Mouse (Mus musculus) embryonic facial prominence, embryonic 11.5 days (tissue): ENCODE results near the gene Notch4. TPM values are rescaled to one million over a fixed set of nuclear protein-coding genes. Genes with fewer than 3 reads are reported as not detected.

ENCODE experiments used
- ATAC-seq: fragments of 200-750 bp; cut with Nextera tagmentation; replicated peaks from 2 replicates; pipeline ENCODE4 v1.8.0; 2017; ENCODE audit warnings: low read depth; ENCODE audit not compliant: insufficient number of reproducible peaks, low FRiP score, low TSS enrichment
- DNase-seq: peaks from one replicate; pipeline ENCODE4 v3.0.0-alpha.2; 2015; ENCODE audit warnings: low spot score
- H3K27ac ChIP-seq: fragments of 300-500 bp; sonication (generic); replicated peaks from 2 replicates; pipeline ENCODE4 v1.5.1; 2014; ENCODE audit warnings: mild to moderate bottlenecking, low read depth, low read length, control low read depth
- H3K27me3 ChIP-seq: fragments of 300-500 bp; sonication (generic); 2 replicates; pipeline ENCODE4 v1.6.1; 2014; ENCODE audit warnings: mild to moderate bottlenecking, low read length, moderate library complexity, mixed read lengths; ENCODE audit not compliant: control insufficient read depth, insufficient read depth
- H3K36me3 ChIP-seq: fragments of 300-500 bp; sonication (generic); replicated peaks from 2 replicates; pipeline ENCODE4 v1.6.1; 2014; ENCODE audit warnings: low read depth, mild to moderate bottlenecking, low read length, moderate library complexity, mixed read lengths; ENCODE audit not compliant: control insufficient read depth, insufficient read depth
- H3K4me1 ChIP-seq: fragments of 300-500 bp; sonication (generic); 2 replicates; pipeline ENCODE4 v1.6.1; 2014; ENCODE audit warnings: low read length, mixed read lengths; ENCODE audit not compliant: control insufficient read depth, insufficient read depth
- H3K4me2 ChIP-seq: fragments of 300-500 bp; sonication (generic); 2 replicates; pipeline ENCODE4 v1.6.1; 2014; ENCODE audit warnings: low read depth, mild to moderate bottlenecking, control low read depth, low read length, moderate library complexity
- H3K4me3 ChIP-seq: fragments of 300-500 bp; sonication (generic); 2 replicates; pipeline ENCODE4 v1.5.1; 2014; ENCODE audit warnings: low read depth, low read length, control low read depth
- H3K9ac ChIP-seq: fragments of 300-500 bp; sonication (generic); replicated peaks from 2 replicates; pipeline ENCODE4 v1.6.1; 2014; ENCODE audit warnings: mild to moderate bottlenecking, control low read depth, low read length
- H3K9me3 ChIP-seq: fragments of 300-500 bp; sonication (generic); replicated peaks from 2 replicates; pipeline ENCODE4 v1.6.1; 2016; ENCODE audit warnings: mild to moderate bottlenecking, low read length, inconsistent platforms, mixed read lengths; ENCODE audit not compliant: control insufficient read depth
- WGBS: fragments of 180-500 bp; shearing (Covaris S2); extraction: QIAGEN DNeasy Blood & Tissue Kit; methylation state at CpG from one replicate; pipeline ENCODE4 v1.1.7; 2014; 5-methylcytosine and 5-hydroxymethylcytosine counted together
- polyA plus RNA-seq: library from polyadenylated mRNA; unstranded; fragments of >200 nt; fragmentation: Nextera tagmentation; extraction: Ambion mirVana; gene quantifications from 2 replicates; pipeline ENCODE4 v1.2.1, GENCODE M21; 2014

Notch4 gene
- polyA plus RNA-seq, 1 experiment from 2014 or later: 4.8 TPM

DNA sequence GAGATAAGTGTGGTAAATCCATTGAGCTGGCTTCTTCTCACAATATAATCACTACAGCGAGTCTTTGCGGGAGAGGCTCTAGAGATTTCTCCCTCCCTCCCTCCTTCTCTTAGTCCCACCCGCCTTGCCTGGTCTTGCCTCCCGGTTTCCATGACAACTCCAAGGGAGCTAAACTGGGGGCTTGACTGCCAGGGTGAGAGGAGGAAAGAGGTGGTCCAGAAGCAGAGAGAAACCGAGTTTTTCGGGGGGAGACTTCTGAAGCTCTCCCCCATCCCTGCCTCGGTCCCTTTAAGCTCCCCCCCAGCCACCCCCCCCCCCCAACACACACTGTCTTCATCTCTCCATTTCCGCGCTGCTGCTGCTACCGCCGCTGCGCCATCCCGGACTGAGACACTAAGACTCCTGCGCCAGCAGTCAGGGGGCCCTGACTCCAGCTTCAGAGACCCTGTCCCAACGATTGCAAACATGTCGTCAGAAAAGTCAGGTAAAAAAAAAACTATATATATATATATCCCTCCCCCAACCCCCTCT is 65.2 kb downstream of the Notch4 start, which contains the start of gene Prrt1:
Gene Prrt1, plus strand, starts transcription at position 313 of the 531 bp plus-strand sequence.
- H3K9me3 ChIP-seq: no peaks in the 10 kb centered on the region
- H3K4me3 ChIP-seq: peak within 1 kb of the TSS; percentile 53
- no peak for ATAC-seq
- DNase-seq: peak; percentile 71
- peaks cover 31% of the 10 kb centered on the region for H3K27me3 ChIP-seq
- H3K36me3 ChIP-seq: no peaks in the 10 kb centered on the region
- WGBS: under 1% methylated on average over 16 of the region's 16 CpGs
- H3K4me2 ChIP-seq: peak within 1 kb of the TSS; percentile 92
- no peak within 1 kb of the TSS for H3K27ac ChIP-seq
- peak within 1 kb of the TSS; percentile 74 for H3K9ac ChIP-seq
- H3K4me1 ChIP-seq: peaks cover 18% of the 10 kb centered on the region

DNA sequence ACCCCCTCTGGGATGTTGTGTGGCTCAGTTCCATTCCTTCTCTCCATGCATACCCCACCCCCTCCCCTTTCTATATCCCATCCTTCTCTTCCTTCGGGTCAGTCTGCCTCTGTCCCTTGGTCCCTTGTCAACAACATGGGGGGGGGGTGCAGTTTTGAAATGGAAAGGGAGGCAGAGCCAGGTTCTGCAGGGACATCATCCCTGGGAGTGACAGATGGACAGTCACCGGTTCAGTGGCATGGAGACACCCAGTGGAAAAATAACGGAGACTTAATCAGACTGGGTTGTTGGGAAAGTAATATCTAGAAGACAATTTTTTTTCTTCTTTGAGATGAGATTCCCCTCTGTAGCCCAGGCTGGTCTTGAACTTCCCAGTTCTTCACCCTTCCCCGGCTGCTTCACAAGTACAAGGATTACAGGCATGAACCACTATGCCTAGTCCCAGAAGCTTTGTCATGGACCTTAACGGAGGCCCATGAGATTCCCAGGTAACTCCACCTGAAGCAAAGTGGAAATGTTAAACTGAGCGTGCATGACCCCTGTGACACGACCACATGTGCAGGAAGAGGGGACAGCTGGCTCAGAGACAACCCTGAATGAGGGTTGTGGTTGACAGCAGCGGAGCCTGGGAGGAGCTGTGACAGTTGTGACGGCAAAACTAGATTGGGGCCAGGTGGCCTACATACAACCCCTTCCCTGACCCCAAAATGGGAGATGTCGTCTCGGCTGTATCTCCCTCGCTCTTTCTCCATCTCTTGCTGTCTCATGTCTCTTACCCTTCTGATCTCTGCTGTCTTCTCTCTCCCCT is 65.9 kb downstream of the Notch4 start:
- H3K27ac ChIP-seq: no peak overlapping the region
- no peak overlapping the region for H3K9ac ChIP-seq
- H3K4me1 ChIP-seq: peaks cover 18% of the 10 kb centered on the region
- H3K9me3 ChIP-seq: no peaks in the 10 kb centered on the region
- H3K36me3 ChIP-seq: no peaks in the 10 kb centered on the region
- WGBS: 11% methylated on average over 12 of the region's 12 CpGs
- ATAC-seq (no peak), DNase-seq (no peak)
- H3K4me3 ChIP-seq: peak overlapping the region; percentile 22; the same call in 1 of the 2 replicates
- H3K4me2 ChIP-seq: peak overlapping the region; percentile 32; the same call in 1 of the 2 replicates
- H3K27me3 ChIP-seq: peaks cover 31% of the 10 kb centered on the region

DNA sequence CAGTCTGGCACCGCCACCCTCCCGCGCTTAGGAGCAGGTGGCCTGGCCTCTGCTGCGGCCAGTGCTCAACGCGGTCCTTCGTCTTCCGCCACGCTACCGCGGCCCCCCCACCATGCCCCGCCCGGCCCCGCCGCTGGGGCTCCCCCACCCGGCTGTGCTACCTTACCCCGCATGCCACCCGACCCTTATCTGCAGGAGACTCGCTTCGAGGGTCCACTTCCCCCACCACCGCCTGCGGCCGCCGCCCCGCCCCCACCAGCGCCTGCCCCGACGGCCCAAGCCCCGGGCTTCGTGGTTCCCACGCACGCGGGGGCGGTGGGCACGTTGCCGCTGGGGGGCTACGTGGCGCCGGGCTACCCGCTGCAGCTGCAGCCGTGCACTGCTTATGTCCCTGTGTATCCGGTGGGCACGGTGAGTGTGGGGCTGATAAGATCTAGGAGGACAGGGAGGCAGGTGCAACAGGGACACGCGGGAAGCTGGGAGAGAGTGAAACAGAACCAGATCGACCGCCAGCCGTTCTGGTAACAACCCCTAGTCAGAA is 66.8 kb downstream of the Notch4 start:
- H3K27ac ChIP-seq: no peak overlapping the region
- H3K9ac ChIP-seq: peak overlapping the region; percentile 28
- H3K4me1 ChIP-seq: peaks cover 18% of the 10 kb centered on the region
- peak overlapping the region; percentile 32 for H3K4me2 ChIP-seq
- H3K4me3 ChIP-seq: peak overlapping the region; percentile 22
- DNase-seq: no peak
- H3K9me3 ChIP-seq: no peaks in the 10 kb centered on the region
- WGBS: 4% methylated on average over 42 of the region's 48 CpGs
- no peaks in the 10 kb centered on the region for H3K36me3 ChIP-seq
- no peak for ATAC-seq
- H3K27me3 ChIP-seq: peaks cover 31% of the 10 kb centered on the region

DNA sequence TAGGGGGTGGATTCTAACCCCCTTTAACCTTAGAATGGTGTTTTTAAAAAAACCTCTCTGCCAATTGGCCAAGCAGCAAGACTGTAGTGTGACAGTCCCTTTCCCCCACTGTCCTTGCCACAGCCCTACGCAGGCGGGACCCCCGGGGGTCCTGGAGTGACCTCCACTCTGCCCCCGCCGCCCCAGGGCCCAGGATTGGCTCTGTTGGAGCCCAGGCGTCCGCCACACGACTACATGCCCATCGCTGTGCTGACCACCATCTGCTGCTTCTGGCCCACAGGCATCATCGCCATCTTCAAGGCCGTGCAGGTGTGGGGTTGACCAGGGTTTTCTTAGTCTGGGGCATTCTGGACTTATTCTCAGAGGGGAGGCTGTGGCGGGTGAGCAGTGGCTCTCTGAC is 67.6 kb downstream of the Notch4 start:
- Histone ChIP-seq H3K9me3 (no peaks in the 10 kb centered on the region), H3K27ac (no peak overlapping the region), H3K4me3 (peak overlapping the region; percentile 32), H3K27me3 (peaks cover 31% of the 10 kb centered on the region), H3K36me3 (no peaks in the 10 kb centered on the region), H3K4me1 (peaks cover 14% of the 10 kb centered on the region), H3K9ac (no peak overlapping the region; the same call in 1 of the 2 replicates), H3K4me2 (peak overlapping the region; percentile 74)
- 1% methylated on average over 11 of the region's 12 CpGs for WGBS
- DNase-seq (no peak), ATAC-seq (no peak)

DNA sequence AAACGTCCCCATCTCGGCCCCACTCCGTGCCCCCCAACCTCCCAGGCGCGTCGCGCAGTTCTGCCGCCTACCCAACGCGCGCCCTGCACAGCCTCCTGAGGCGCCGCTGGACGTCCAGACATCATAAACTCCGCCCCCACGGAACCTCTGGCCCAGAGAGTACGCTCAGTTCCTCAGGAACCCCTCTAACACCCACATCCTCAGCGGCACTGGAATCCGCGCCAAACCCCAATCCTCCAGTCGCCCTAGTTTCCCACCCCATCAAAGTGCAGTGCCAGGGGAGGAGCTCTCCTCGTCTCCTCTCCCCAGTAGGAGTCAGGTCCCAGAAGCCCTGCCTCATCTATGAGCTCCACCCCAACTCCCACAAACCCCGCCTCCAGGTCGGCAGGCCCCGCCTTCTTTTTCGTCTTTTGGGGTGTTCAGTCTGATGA is 68.2 kb downstream of the Notch4 start:
- no peak for ATAC-seq

DNA sequence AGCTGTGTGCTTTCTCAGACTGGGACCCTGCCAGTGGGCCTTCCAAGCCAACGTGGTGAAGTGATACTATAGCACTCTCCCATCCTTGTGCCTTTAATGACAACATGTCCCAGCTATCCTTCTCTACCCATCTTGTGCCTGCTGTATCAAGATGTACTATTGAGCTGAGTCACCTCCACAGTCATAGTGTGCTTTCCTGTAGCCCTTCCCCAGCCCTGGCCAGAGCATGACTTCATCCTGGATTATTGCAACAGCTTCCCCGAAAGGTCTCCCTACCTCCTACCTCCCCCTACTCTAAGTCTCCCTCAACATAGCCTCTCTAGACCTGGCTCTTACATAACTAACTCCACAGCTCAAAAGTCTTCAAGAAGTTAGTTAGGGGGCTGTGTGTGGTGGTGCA is 71.6 kb downstream of the Notch4 start:
- no peaks in the 10 kb centered on the region for H3K36me3 ChIP-seq
- no peak for ATAC-seq
- peaks cover 19% of the 10 kb centered on the region for H3K27me3 ChIP-seq
- H3K27ac ChIP-seq: no peak overlapping the region
- no peak for DNase-seq
- H3K4me1 ChIP-seq: peaks cover 8% of the 10 kb centered on the region
- no peak overlapping the region for H3K9ac ChIP-seq
- H3K4me2 ChIP-seq: no peak overlapping the region
- H3K9me3 ChIP-seq: no peaks in the 10 kb centered on the region
- H3K4me3 ChIP-seq: no peak overlapping the region
- WGBS: 75% methylated on average over 2 of the region's 2 CpGs

More for the DNA sequence above, 68.2 kb downstream of the Notch4 start:
- Histone ChIP-seq H3K9ac (peak overlapping the region; percentile 32; the same call in 1 of the 2 replicates), H3K27ac (no peak overlapping the region), H3K4me3 (peak overlapping the region; percentile 32), H3K4me1 (peaks cover 14% of the 10 kb centered on the region), H3K36me3 (no peaks in the 10 kb centered on the region), H3K4me2 (peak overlapping the region; percentile 74), H3K27me3 (peaks cover 31% of the 10 kb centered on the region), H3K9me3 (no peaks in the 10 kb centered on the region)
- peak; percentile 66 for DNase-seq
- 2% methylated on average over 26 of the region's 26 CpGs for WGBS

DNA sequence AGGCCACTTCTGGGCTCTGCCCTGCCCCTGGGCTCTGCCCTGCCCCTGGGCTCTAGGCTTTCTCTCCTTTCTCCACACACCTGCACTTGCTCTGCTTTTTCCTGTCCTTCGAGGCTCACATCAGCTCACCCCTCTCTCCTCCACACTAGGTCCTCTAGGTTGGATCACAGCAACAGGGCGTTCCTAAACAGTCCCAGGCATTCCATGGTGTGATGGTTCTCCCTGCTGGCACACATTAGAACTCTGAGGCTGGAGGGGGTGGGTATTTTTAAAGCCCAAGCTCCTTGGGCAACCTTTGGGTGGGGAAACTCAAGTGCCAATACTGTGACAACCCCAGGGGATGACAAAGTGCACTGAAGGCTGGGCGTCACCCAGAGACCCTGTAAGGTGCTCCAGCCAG is 73.4 kb downstream of the Notch4 start:
- Histone ChIP-seq H3K4me3 (no peak overlapping the region), H3K27ac (no peak overlapping the region), H3K4me1 (no peaks in the 10 kb centered on the region), H3K9me3 (no peaks in the 10 kb centered on the region), H3K4me2 (no peak overlapping the region), H3K36me3 (no peaks in the 10 kb centered on the region), H3K9ac (no peak overlapping the region), H3K27me3 (peaks cover 6% of the 10 kb centered on the region; the same call in 1 of the 2 replicates)
- DNase-seq (no peak), ATAC-seq (no peak; the same call in 1 of the 2 replicates)
- 64% methylated on average over 3 of the region's 3 CpGs for WGBS
